Mouse (Mus musculus): ENCODE data around the gene Hist1h3b.
"Not testable (repeated sequence)": the region's sequence is repeated elsewhere in the genome, so short reads cannot be mapped to it uniquely, and the experiment has no call there.

Gene Hist1h3b

GRCm38 (mm10) chr13:23752067-23752741 lies at the start of gene Hist1h3b:
TSS of gene Hist1h3b (plus strand) at chr13:23752267.
- peak; percentile 98 for DNase-seq (ENCODE audit: low read depth, low spot score)

GRCm38 (mm10) chr13:23702801-23703200 lies 49.3 kb upstream of the Hist1h3b start:
- not testable (repeated sequence) for DNase-seq (ENCODE audit: low read depth, low spot score)

GRCm38 (mm10) chr13:23705751-23706356 lies 46.2 kb upstream of the Hist1h3b start:
- DNase-seq (ENCODE audit: low read depth, low spot score), result no peak

GRCm38 (mm10) chr13:23706771-23707170 lies 45.3 kb upstream of the Hist1h3b start:
- DNase-seq (ENCODE audit: low read depth, low spot score), result no peak

DNA sequence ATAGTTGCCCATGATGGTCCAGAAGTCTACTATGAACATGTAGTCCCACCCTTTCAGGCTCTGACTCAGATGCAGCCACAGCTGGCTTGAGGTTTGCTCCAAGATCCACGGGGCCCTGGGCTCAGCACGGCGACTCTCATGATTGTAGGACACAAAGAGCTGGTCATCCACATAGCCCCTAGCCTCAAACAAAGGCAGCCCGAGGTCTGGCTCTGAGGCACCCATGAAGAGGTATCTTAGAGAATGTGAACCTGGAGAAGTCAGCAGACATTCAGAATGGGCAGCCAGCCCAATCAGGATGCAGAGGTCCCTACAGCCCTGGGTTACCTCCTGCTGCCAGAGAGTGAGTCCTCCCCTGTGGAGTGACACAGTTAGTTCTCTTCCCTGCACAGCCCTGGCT lies 44.0 kb upstream of the Hist1h3b start:
- DNase-seq (ENCODE audit: low read depth, low spot score), result no peak

- no peak for DNase-seq (ENCODE audit: low read depth, low spot score)
Observed at GRCm38 (mm10) chr13:23708654-23709053, 43.4 kb upstream of the Hist1h3b start.

GRCm38 (mm10) chr13:23709714-23710373 lies 42.2 kb upstream of the Hist1h3b start:
- DNase-seq (ENCODE audit: low read depth, low spot score), result no peak

DNA sequence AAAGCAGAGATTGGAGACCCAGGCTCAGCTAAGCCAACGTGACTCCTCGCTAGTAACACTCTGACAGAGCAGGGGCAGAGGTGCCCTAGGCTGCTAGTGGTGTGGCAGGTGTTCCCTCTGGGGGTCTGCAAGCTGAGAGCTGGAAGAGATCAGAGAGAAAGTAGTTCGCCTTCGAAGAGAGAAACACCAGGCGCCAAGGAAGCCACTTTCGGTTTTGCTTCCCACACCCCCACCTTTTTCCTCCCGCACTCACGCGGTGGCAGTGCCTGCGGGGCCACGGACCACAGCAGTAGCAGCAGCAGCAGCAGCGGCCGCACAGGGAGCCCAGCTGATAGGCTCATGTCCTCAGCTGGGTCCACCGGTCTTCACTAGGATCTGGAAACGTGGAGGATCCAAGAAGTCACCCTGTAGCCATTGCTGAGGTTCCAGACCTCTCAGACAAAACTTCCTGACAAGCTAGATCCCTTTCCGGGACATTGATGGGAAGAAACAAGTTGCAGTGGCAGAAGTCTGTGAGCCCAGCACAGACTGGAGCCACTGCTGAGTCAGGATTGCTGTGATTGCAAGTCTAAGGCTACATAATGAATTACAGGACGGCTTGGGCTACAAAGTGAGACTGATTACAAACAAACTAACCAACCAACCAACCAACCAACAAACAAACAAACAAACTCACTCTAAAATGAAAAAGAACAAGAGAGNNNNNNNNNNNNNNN lies 41.5 kb upstream of the Hist1h3b start, which contains the start of gene Hfe:
Hfe (minus strand) TSS at position 481 of the 716 bp plus-strand sequence.
- DNase-seq (ENCODE audit: low read depth, low spot score), result peak; percentile 43

- no peak for DNase-seq (ENCODE audit: low read depth, low spot score)
Observed at GRCm38 (mm10) chr13:23716261-23717042, 35.6 kb upstream of the Hist1h3b start.

DNA sequence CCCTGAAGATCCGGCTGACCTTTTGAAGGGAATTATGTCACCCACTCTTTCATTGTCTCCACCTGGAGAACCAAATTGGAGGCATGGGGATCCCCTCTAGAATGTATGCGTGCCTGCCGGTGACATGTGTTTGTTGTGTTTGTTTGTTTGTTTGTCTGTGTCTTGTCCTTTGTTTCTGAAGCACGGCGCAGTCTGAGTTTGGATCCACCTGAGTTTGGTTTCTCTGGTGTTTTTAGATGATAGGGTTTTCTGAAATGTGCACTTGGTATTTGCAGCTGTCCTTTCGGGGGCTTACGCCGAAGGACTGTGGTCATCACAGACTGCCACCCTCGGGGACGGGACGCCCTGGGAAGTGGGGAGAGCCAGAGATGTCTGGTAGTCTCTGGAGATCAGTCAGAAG lies 34.9 kb upstream of the Hist1h3b start:
- no peak for DNase-seq (ENCODE audit: low read depth, low spot score)

DNA sequence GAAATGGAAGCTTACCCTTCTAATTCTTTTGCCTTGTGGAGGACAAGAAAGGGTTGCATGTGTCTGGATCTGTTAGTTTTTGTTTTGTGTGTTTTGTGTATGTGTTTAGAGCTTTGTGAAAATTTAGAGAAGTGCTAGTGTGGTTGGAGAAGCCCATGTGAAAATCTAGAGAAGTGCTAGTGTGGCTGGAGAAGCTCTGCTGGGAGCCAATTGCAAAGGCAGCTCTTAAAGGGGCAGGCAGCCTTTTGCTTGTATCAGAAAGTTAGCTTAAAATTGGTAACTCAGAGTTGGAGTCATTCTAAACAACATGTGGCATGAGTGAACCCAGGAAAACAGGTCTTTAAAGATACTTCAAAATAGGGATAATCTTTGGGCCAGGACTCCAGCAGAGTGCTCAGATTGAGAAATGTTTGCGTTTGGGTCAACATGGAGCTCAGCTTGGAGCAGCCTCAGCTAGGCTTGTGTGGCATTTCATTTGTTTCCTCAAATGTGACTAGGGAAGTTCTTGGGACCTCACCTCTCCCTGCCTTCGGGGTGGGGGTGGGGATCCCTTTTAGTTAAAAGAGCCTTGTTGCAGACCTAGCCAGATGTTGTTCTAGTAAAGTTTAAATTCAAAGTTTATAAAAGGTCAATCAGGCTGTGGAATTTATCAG lies 34.3 kb upstream of the Hist1h3b start:
- not testable (repeated sequence) for DNase-seq (ENCODE audit: low read depth, low spot score)

DNA sequence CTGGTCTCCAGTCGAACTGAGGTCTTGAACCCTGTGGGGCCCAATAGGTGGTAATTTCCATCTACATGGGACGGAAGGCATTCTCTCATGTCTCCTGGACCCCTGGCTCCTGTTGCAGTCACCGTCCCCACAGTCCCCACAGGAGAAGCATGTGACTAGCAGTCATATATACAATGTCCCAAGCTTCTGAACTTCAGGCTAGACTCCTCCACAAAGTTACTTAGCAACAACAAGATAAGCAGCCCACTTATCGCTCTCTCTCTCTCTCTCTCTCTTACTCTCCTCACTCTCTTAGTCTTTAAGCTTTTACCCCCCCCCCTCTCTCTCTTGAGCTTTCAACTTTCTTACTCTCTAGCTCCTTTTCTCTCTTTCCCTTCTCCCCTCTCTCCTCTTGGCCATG lies 27.8 kb upstream of the Hist1h3b start:
- DNase-seq (ENCODE audit: low read depth, low spot score), result no peak

DNA sequence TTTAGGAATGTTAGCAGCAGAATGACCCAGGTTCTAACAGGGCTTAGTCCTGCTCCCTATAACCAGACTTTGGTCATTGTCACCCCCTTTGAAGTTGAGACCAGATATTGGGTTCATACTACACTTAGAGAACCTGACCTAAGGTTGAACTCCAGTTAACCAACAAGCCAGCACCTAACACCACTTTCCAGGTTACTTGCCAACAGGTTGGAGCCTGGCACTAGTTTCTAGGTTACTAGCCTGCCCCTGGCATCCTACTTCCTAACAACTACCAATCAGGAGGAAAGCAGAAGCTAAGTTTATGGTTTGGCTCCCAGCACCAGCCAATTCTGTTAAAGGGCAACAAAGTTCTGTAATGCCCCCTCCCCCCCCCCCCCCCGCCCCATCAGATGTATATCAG lies 26.9 kb upstream of the Hist1h3b start:
- no peak for DNase-seq (ENCODE audit: low read depth, low spot score)

DNA sequence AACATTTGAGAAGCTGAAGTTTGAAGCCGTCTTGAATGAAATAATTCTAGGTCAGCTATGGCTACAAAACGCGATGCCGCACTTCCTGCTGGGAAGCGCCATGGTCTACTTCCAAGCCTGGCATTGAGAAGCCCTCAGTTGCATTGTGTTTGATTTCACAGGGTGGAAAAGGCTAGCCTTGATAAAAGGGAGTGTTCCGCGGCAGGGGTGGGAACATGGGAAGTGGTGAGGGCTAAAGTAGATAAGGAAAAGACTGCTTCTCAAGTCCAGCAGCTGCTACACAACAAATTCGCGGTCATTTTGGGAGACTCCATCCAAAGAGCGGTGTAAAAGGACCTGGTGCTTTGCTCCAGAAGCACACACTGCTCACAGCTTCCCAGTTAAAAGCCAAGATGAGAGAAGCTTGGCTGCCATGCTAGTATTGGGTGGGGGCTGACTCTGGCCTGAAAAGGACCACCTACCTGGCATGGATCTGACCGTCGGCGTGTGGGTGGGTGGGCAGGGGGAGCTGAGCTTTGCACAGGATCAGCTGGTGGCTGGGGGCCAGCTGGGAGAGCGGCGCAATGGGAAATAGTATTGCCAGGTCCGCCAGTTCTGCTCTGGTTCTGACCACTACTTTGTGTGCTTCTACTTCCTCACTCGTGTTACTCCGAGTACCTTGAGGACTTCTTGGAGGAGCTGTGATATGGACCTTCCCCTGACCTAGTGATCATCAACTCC lies 23.4 kb upstream of the Hist1h3b start:
- DNase-seq (ENCODE audit: low read depth, low spot score), result no peak

GRCm38 (mm10) chr13:23729192-23729525 lies 22.9 kb upstream of the Hist1h3b start:
- DNase-seq (ENCODE audit: low read depth, low spot score), result no peak

- no peak for DNase-seq (ENCODE audit: low read depth, low spot score)
Observed at GRCm38 (mm10) chr13:23729706-23730105, 22.4 kb upstream of the Hist1h3b start.

DNA sequence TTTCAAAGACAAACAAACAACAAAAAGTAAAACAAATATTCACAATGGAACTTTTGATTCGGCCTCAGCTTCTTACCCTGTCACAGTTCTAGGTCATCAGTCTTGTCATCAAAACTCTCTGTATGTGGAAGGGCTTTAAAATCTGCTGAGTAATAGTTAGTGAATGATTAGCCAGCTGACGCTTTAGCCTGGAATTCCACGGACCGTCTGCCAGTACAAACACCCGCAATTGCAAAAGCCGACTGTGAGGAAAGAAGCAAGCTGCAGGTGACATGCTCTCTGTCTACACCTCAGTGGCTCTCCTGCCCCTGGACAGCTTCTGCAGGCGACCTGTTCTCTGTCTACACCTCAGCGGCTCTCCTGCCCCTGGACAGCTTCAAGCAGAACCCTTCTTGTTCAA lies 21.6 kb upstream of the Hist1h3b start:
- DNase-seq (ENCODE audit: low read depth, low spot score), result no peak

GRCm38 (mm10) chr13:23732156-23732804 lies 19.8 kb upstream of the Hist1h3b start:
- DNase-seq (ENCODE audit: low read depth, low spot score), result peak; percentile 51

DNA sequence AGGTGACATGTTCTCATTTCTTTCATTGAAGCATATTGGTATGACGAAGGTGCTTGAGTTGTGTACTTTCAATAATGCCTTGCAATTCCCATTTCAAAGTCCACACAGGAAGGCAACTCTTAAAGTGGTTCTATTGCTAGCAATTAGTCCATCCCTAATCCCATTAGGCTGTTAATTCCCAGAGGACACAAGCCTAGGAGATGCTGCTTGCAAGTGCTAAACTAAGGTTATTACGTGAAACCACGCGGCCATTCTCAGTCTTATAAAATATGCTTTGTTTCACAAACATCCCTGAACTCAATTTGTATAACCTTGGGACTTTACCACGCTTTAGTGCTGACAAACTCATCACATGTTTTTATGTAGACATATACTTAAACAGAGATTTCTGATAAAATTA lies 15.0 kb upstream of the Hist1h3b start:
- DNase-seq (ENCODE audit: low read depth, low spot score), result no peak

GRCm38 (mm10) chr13:23738041-23738440 lies 14.0 kb upstream of the Hist1h3b start:
- DNase-seq (ENCODE audit: low read depth, low spot score), result peak; percentile 38
